Mouse (Mus musculus) cerebellum, postnatal 14 days (tissue): ENCODE measurements at regions not wholly inside any gene's neighbourhood (a gene's known extent, or its start where the extent isn't known, plus 50 kb on each side); places are given as distances from the start of the nearest gene placed in this dataset.
A peak's percentile ranks its signal among the peaks of the same experiment; 100 is the strongest.

Experiments
- DNase-seq, 2 experiments: peaks; one replicate each; pipeline ENCODE4 v3.0.0; 2021; ENCODE audit warnings: mixed read lengths in 2 of 2

- no peak for DNase-seq
These were observed 702.2 kb upstream of the Tyrp1 start for GRCm38 (mm10) chr4:80131623-80132301.

GRCm38 (mm10) chr4:80140261-80140660 is 693.7 kb upstream of the Tyrp1 start:
- peak; percentile 75 to 82 for DNase-seq

GRCm38 (mm10) chr4:80159842-80160241 is 674.1 kb upstream of the Tyrp1 start:
- DNase-seq = no peak

GRCm38 (mm10) chr4:80173229-80173628 is 660.7 kb upstream of the Tyrp1 start:
- no peak for DNase-seq

- no peak for DNase-seq
These were observed 631.7 kb upstream of the Tyrp1 start for GRCm38 (mm10) chr4:80202223-80202622.

- peak; percentile 50 to 71 for DNase-seq
These were observed 630.0 kb upstream of the Tyrp1 start for GRCm38 (mm10) chr4:80203916-80204315.

- DNase-seq = no peak
These were observed 629.5 kb upstream of the Tyrp1 start for GRCm38 (mm10) chr4:80204374-80204773.
